Mouse (Mus musculus): ENCODE data around the gene Rnf7.

DNA sequence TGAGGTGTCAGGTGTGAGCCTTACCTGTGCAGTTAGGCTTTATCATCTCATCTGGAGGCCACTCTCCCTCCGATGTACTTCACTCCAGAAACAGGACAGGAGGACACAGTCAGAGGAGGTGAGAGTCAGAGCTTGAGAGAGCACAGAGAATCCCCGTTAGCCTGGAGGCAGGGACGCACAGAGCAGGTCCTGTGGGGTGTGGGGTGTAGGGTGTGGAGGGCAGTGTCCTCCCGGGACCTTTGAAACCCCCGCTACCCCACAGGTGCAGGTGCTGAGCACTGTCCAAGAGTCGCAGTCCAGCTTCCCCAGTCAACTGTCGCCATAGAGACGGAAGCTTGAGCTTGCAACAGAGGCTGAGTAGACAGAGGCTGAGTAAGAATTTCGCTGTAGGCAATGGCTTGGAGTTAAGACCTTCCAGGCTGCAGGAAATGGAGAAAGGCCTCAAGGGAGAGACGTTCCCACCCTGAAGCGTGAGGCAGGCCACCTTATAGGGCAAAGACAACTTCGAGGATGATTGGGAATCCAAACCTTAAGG is 46.6 kb upstream of the Rnf7 start, which contains the start of gene Gm28729:
- TF ChIP-seq POLR2A (IDR thresholded peaks at IDR 0.05; ENCODE audit: control insufficient read depth, low read depth, low read length) (no peak; the same call in 1 of the 2 replicates), CTCF (IDR thresholded peaks at IDR 0.05; ENCODE audit: control insufficient read depth, insufficient read depth, insufficient replicate concordance, low read depth, low read length) (no peak)
